8 mouse cellular contexts compared by ENCODE assay signal in the genomic region with DNA sequence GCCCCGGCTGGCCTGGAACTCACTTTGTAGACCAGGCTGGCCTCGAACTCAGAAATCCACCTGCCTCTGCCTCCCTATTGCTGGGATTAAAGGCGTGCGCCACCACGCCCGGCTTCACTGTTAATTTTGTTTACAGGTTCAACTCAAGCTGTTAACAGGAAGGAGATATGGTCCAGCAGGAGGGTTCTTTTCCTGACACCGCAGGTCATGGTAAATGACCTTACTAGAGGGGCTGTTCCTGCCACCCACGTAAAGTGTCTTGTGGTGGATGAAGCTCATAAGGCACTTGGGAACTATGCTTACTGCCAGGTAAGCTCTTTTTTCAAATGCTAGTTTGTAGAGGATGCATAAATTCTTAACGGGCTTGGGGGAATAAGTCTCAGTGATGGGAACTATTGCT. TPM values are rescaled to one million over a fixed set of nuclear protein-coding genes. Genes with fewer than 3 reads are reported as not detected.
DNase-seq lines count a peak whose midpoint lies in the region; ATAC-seq and TF ChIP-seq lines count a peak whose summit lies in the region.

No protein-coding gene starts in this region.

- 72% methylated on average over 9 of the region's 9 CpGs for WGBS in kidney, postnatal 0 days
- WGBS in limb, embryonic 11.5 days, result 83% methylated on average over 9 of the region's 9 CpGs
- WGBS in neural tube, embryonic 12.5 days, result 87% methylated on average over 9 of the region's 9 CpGs
- 90% methylated on average over 9 of the region's 9 CpGs for WGBS in thymus, adult 2 months

- ATAC-seq in kidney, postnatal 0 days (replicated peaks; ENCODE audit: low FRiP score, low read depth), result no peak
- no peak for ATAC-seq in limb, embryonic 11.5 days (ENCODE audit: insufficient number of reproducible peaks, low FRiP score, low TSS enrichment, low read depth)
- ATAC-seq in neural tube, embryonic 12.5 days (ENCODE audit: low FRiP score, low read depth), result no peak

- H3K9me3 ChIP-seq in kidney, postnatal 0 days (replicated peaks; ENCODE audit: low read length), result no peaks in the 10 kb centered on the region
- H3K9me3 ChIP-seq in limb, embryonic 11.5 days (ENCODE audit: control insufficient read depth, low read length), result no peaks in the 10 kb centered on the region
- no peaks in the 10 kb centered on the region for H3K9me3 ChIP-seq in neural tube, embryonic 12.5 days

- H3K27ac ChIP-seq in kidney, postnatal 0 days, result no peak overlapping the region
- no peak overlapping the region for H3K27ac ChIP-seq in embryonic fibroblast, embryonic 13.5 days (ENCODE audit: insufficient read depth, low read length)
- no peak overlapping the region for H3K27ac ChIP-seq in limb, embryonic 11.5 days (replicated peaks; ENCODE audit: low read depth, low read length)
- H3K27ac ChIP-seq in neural tube, embryonic 12.5 days, result no peak overlapping the region
- H3K27ac ChIP-seq in thymus, adult 2 months (ENCODE audit: control insufficient read depth, insufficient read depth, low read length), result no peak overlapping the region

- H3K36me3 ChIP-seq in kidney, postnatal 0 days (ENCODE audit: insufficient read depth, low read length), result no peaks in the 10 kb centered on the region
- H3K36me3 ChIP-seq in limb, embryonic 11.5 days (ENCODE audit: control insufficient read depth, insufficient read depth, low read length), result peaks cover 2% of the 10 kb centered on the region; the same call in 1 of the 2 replicates
- peaks cover 6% of the 10 kb centered on the region for H3K36me3 ChIP-seq in neural tube, embryonic 12.5 days
- no peaks in the 10 kb centered on the region for H3K36me3 ChIP-seq in thymus, adult 2 months (ENCODE audit: control insufficient read depth, insufficient read depth, low read length)

- H3K27me3 ChIP-seq in kidney, postnatal 0 days (ENCODE audit: insufficient read depth, low read length), result no peaks in the 10 kb centered on the region
- H3K27me3 ChIP-seq in limb, embryonic 11.5 days (ENCODE audit: control insufficient read depth, insufficient read depth, low read length), result no peaks in the 10 kb centered on the region
- no peaks in the 10 kb centered on the region for H3K27me3 ChIP-seq in neural tube, embryonic 12.5 days (replicated peaks)
- no peaks in the 10 kb centered on the region for H3K27me3 ChIP-seq in thymus, adult 2 months (ENCODE audit: control insufficient read depth, insufficient read depth, low read length)

- no peak for TF ChIP-seq POLR2A in embryonic fibroblast, embryonic 13.5 days (IDR thresholded peaks at IDR 0.05; ENCODE audit: low read depth, low read length)
- no peak for TF ChIP-seq POLR2A in thymus, adult 2 months (IDR thresholded peaks at IDR 0.05; ENCODE audit: control insufficient read depth, extremely low read depth, insufficient read depth, low read length, poor library complexity)

- TF ChIP-seq CTCF in kidney, postnatal 0 days (IDR thresholded peaks at IDR 0.05; ENCODE audit: low read depth), result no peak
- TF ChIP-seq CTCF in embryonic fibroblast, embryonic 13.5 days (IDR thresholded peaks at IDR 0.05; ENCODE audit: borderline replicate concordance, insufficient read depth, low read length), result no peak
- TF ChIP-seq CTCF in thymus, adult 2 months (IDR thresholded peaks at IDR 0.05; ENCODE audit: borderline replicate concordance, control insufficient read depth, extremely low read depth, insufficient read depth, low read length, poor library complexity), result no peak

- peak overlapping the region; percentile 63 for H3K4me2 ChIP-seq in kidney, postnatal 0 days (ENCODE audit: low read length)
- peak overlapping the region; percentile 64; the same call in 1 of the 2 replicates for H3K4me2 ChIP-seq in limb, embryonic 11.5 days (ENCODE audit: low read depth, severe bottlenecking)
- H3K4me2 ChIP-seq in neural tube, embryonic 12.5 days (replicated peaks), result peak overlapping the region; percentile 79

- no peak overlapping the region for H3K9ac ChIP-seq in kidney, postnatal 0 days (ENCODE audit: low read depth, low read length)
- no peak overlapping the region for H3K9ac ChIP-seq in limb, embryonic 11.5 days (ENCODE audit: low read length)
- no peak overlapping the region for H3K9ac ChIP-seq in neural tube, embryonic 12.5 days

- no peak for DNase-seq in kidney, postnatal 0 days (ENCODE audit: low spot score)
- DNase-seq in kidney, postnatal 36 days, result no peak
- DNase-seq in limb, embryonic 11.5 days (ENCODE audit: low spot score), result no peak
- DNase-seq in layer of hippocampus, adult 18-20 months (ENCODE audit: low spot score in 2 of 2), result no peak
- no peak for DNase-seq in thymus, adult 2 months
- no peak for DNase-seq in frontal cortex, adult 2 months (ENCODE audit: extremely low spot score in 1 of 2, low spot score in 1 of 2)

- H3K4me1 ChIP-seq in kidney, postnatal 0 days (replicated peaks; ENCODE audit: insufficient read depth, low read length), result peaks cover 5% of the 10 kb centered on the region; the same call in 1 of the 2 replicates
- H3K4me1 ChIP-seq in embryonic fibroblast, embryonic 13.5 days (ENCODE audit: control insufficient read depth, insufficient read depth, low read length), result no peaks in the 10 kb centered on the region
- H3K4me1 ChIP-seq in limb, embryonic 11.5 days (ENCODE audit: control insufficient read depth, insufficient read depth, low read length), result no peaks in the 10 kb centered on the region
- peaks cover 20% of the 10 kb centered on the region for H3K4me1 ChIP-seq in neural tube, embryonic 12.5 days
- peaks cover 9% of the 10 kb centered on the region for H3K4me1 ChIP-seq in thymus, adult 2 months (replicated peaks; ENCODE audit: control insufficient read depth, insufficient read depth, low read length)

- no peak overlapping the region for H3K4me3 ChIP-seq in kidney, postnatal 0 days (replicated peaks; ENCODE audit: low read depth, low read length)
- peak overlapping the region; percentile 85; the same call in 1 of the 2 replicates for H3K4me3 ChIP-seq in embryonic fibroblast, embryonic 13.5 days (ENCODE audit: insufficient read depth, low read length)
- H3K4me3 ChIP-seq in limb, embryonic 11.5 days (ENCODE audit: low read depth, low read length), result peak overlapping the region; percentile 82; the same call in 1 of the 2 replicates
- H3K4me3 ChIP-seq in neural tube, embryonic 12.5 days, result peak overlapping the region; percentile 91; the same call in 1 of the 2 replicates
- H3K4me3 ChIP-seq in thymus, adult 2 months (ENCODE audit: control insufficient read depth, insufficient read depth, low read length), result no peak overlapping the region

RNA-seq across cellular contexts. Expression of a gene that starts 1.5 kb away (rescaled TPM):
- 7.4 and 8.3 TPM in 2 replicates for polyA plus RNA-seq in kidney, postnatal 0 days (2015; fragmentation: Nextera tagmentation; extraction: Ambion mirVana)
- 9.2 and 12.7 TPM in 2 replicates for polyA plus RNA-seq in embryonic fibroblast, embryonic 13.5 days (2011; ENCODE audit: insufficient read length, low read depth, missing spikeins)
- polyA plus RNA-seq in limb, embryonic 11.5 days (2014; fragmentation: Nextera tagmentation; extraction: Ambion mirVana), result 18.0 and 18.6 TPM in 2 replicates
- polyA plus RNA-seq in neural tube, embryonic 12.5 days (2016; fragmentation: Nextera tagmentation; extraction: Ambion mirVana), result 12.1 and 15.8 TPM in 2 replicates
- 10 to 100 TPM; 11.0 TPM for total RNA-seq in layer of hippocampus, adult 18-20 months (2021)
- 4.3 and 6.6 TPM in 2 replicates for polyA plus RNA-seq in thymus, adult 2 months (2012; rRNA removed)
- polyA plus RNA-seq in frontal cortex, adult 2 months (2012; rRNA removed), result 6.7 and 7.4 TPM in 2 replicates

RNA-seq across cellular contexts. Expression of a gene that starts 3.1 kb away (rescaled TPM):
- 432 and 463 TPM in 2 replicates for polyA plus RNA-seq in kidney, postnatal 0 days (2015; fragmentation: Nextera tagmentation; extraction: Ambion mirVana)
- polyA plus RNA-seq in embryonic fibroblast, embryonic 13.5 days (2011; ENCODE audit: insufficient read length, low read depth, missing spikeins), result 181 and 187 TPM in 2 replicates
- 627 and 648 TPM in 2 replicates for polyA plus RNA-seq in limb, embryonic 11.5 days (2014; fragmentation: Nextera tagmentation; extraction: Ambion mirVana)
- 516 and 548 TPM in 2 replicates for polyA plus RNA-seq in neural tube, embryonic 12.5 days (2016; fragmentation: Nextera tagmentation; extraction: Ambion mirVana)
- total RNA-seq in layer of hippocampus, adult 18-20 months (2021), result 100 to 1,000 TPM; 140 to 149 TPM
- 42.7 and 49.9 TPM in 2 replicates for polyA plus RNA-seq in thymus, adult 2 months (2012; rRNA removed)
- 270 and 323 TPM in 2 replicates for polyA plus RNA-seq in frontal cortex, adult 2 months (2012; rRNA removed)

RNA-seq across cellular contexts. Expression of a gene that starts 40.8 kb away (rescaled TPM):
- 34.4 and 37.2 TPM in 2 replicates for polyA plus RNA-seq in kidney, postnatal 0 days (2015; fragmentation: Nextera tagmentation; extraction: Ambion mirVana)
- polyA plus RNA-seq in embryonic fibroblast, embryonic 13.5 days (2011; ENCODE audit: insufficient read length, low read depth, missing spikeins), result 55.9 and 61.0 TPM in 2 replicates
- polyA plus RNA-seq in limb, embryonic 11.5 days (2014; fragmentation: Nextera tagmentation; extraction: Ambion mirVana), result 74.4 and 79.0 TPM in 2 replicates
- polyA plus RNA-seq in neural tube, embryonic 12.5 days (2016; fragmentation: Nextera tagmentation; extraction: Ambion mirVana), result 55.4 and 56.6 TPM in 2 replicates
- 10 to 100 TPM; 39.5 to 39.6 TPM for total RNA-seq in layer of hippocampus, adult 18-20 months (2021)
- 15.7 and 18.7 TPM in 2 replicates for polyA plus RNA-seq in thymus, adult 2 months (2012; rRNA removed)
- 44.5 and 50.9 TPM in 2 replicates for polyA plus RNA-seq in frontal cortex, adult 2 months (2012; rRNA removed)

Comparison
In these comparisons a context has a peak if more than half of its experiments do, and no peak if none do; other contexts are left out.
1. H3K4me3 ChIP-seq: peak in embryonic fibroblast, embryonic 13.5 days (single experiment), limb, embryonic 11.5 days (single experiment) and neural tube, embryonic 12.5 days (single experiment); none in kidney, postnatal 0 days (single experiment) and thymus, adult 2 months (single experiment).
2. Peak in every context shown above with its lines, with median percentiles within 50 percentile points of each other: H3K4me2 ChIP-seq.